Mouse (Mus musculus) MEL (cell line): ENCODE measurements around the gene Ets1. TPM values are rescaled to one million over a fixed set of nuclear protein-coding genes. Genes with fewer than 3 reads are reported as not detected.

ENCODE experiments used
- DNase-seq: peaks from one replicate; pipeline ENCODE4 v3.0.0; 2011; ENCODE audit warnings: low read depth, low spot score
- H3K27ac ChIP-seq: 2 replicates; pipeline ENCODE4 v1.5.1; 2012; ENCODE audit warnings: low read depth, mild to moderate bottlenecking, control low read depth, low read length, moderate library complexity; ENCODE audit not compliant: control insufficient read depth
- H3K27me3 ChIP-seq, 2 experiments: fragments of 150-350 bp in 1 of 2; sonication (generic) in 1 of 2; 2 replicates each; pipeline ENCODE4 v1.6.1; 2012; ENCODE audit warnings: low read length in 2 of 2, mild to moderate bottlenecking in 2 of 2, improper control_type of control experiment in 1 of 2, moderate library complexity in 1 of 2; ENCODE audit not compliant: insufficient read depth in 2 of 2, control insufficient read depth in 1 of 2
- H3K36me3 ChIP-seq, 2 experiments: 2 replicates each; pipeline ENCODE4 v1.6.1; 2012 to 2014; ENCODE audit warnings: low read length in 2 of 2, improper control_type of control experiment in 1 of 2, inconsistent platforms in 1 of 2, mild to moderate bottlenecking in 1 of 2; ENCODE audit not compliant: insufficient read depth in 2 of 2, control insufficient read depth in 1 of 2
- H3K4me1 ChIP-seq, 2 experiments: fragments of 150-350 bp in 1 of 2; sonication (generic) in 1 of 2; 2 replicates each; pipeline ENCODE4 v1.6.1; 2012; ENCODE audit warnings: low read length in 2 of 2, improper control_type of control experiment in 1 of 2, mild to moderate bottlenecking in 1 of 2; ENCODE audit not compliant: insufficient read depth in 2 of 2, control insufficient read depth in 1 of 2
- H3K4me3 ChIP-seq, 2 experiments: fragments of 150-350 bp in 1 of 2; sonication (generic) in 1 of 2; 2 replicates each; pipeline ENCODE4 v1.5.1; 2012; ENCODE audit warnings: low read depth in 2 of 2, low read length in 2 of 2, mild to moderate bottlenecking in 2 of 2, moderate library complexity in 2 of 2, control low read depth in 1 of 2, improper control_type of control experiment in 1 of 2; ENCODE audit not compliant: control insufficient read depth in 1 of 2, insufficient read depth in 1 of 2
- H3K79me2 ChIP-seq: 2 replicates; pipeline ENCODE4 v1.6.1; 2012; ENCODE audit warnings: mild to moderate bottlenecking, low read length, moderate library complexity; ENCODE audit not compliant: control insufficient read depth, poor library complexity, insufficient read depth
- H3K9ac ChIP-seq: 2 replicates; pipeline ENCODE4 v1.6.1; 2012; ENCODE audit warnings: low read depth, mild to moderate bottlenecking, control low read depth, low read length, moderate library complexity; ENCODE audit not compliant: control insufficient read depth, poor library complexity, severe bottlenecking
- H3K9me3 ChIP-seq: fragments of 150-350 bp; sonication (generic); replicated peaks from 2 replicates; pipeline ENCODE4 v1.6.1; 2012; ENCODE audit warnings: mild to moderate bottlenecking, low read length, improper control_type of control experiment, moderate library complexity; ENCODE audit not compliant: insufficient read depth
- CTCF ChIP-seq, 3 experiments: IDR thresholded peaks in 2 of 3; conservative IDR thresholded peaks in 1 of 3; 2 replicates each; pipeline ENCODE4 v1.5.1; 2011 to 2012; ENCODE audit warnings: low read length in 3 of 3, low read depth in 2 of 3, mild to moderate bottlenecking in 2 of 3, improper control_type of control experiment in 1 of 3, inconsistent platforms in 1 of 3, mixed read lengths in 1 of 3, moderate library complexity in 1 of 3; ENCODE audit not compliant: control insufficient read depth in 1 of 3, insufficient read depth in 1 of 3, poor library complexity in 1 of 3, severe bottlenecking in 1 of 3
- HCFC1 ChIP-seq: IDR thresholded peaks from 2 replicates; pipeline ENCODE4 v1.6.1; 2012; ENCODE audit warnings: low read depth, mild to moderate bottlenecking, inconsistent platforms, low read length, improper control_type of control experiment, moderate library complexity
- MAX ChIP-seq: IDR thresholded peaks from 2 replicates; pipeline ENCODE4 v1.6.1; 2011; ENCODE audit warnings: low read length, improper control_type of control experiment
- POLR2A ChIP-seq, 2 experiments: IDR thresholded peaks; 2 replicates each; pipeline ENCODE4 v1.6.1; 2011 to 2012; ENCODE audit warnings: low read length in 2 of 2, mild to moderate bottlenecking in 2 of 2, control low read depth in 1 of 2, improper control_type of control experiment in 1 of 2, low read depth in 1 of 2, moderate library complexity in 1 of 2; ENCODE audit not compliant: control insufficient read depth in 1 of 2, insufficient read depth in 1 of 2, poor library complexity in 1 of 2
- POLR2AphosphoS2 ChIP-seq: IDR thresholded peaks from 2 replicates; pipeline ENCODE4 v1.6.1; 2011; ENCODE audit warnings: low read length, improper control_type of control experiment
- POLR2AphosphoS5 ChIP-seq: IDR thresholded peaks from 2 replicates; pipeline ENCODE4 v1.6.1; 2012; ENCODE audit warnings: low read depth, borderline replicate concordance, mild to moderate bottlenecking, inconsistent platforms, low read length, moderate library complexity, mixed read lengths
- SMC3 ChIP-seq: IDR thresholded peaks from 2 replicates; pipeline ENCODE4 v1.6.1; 2011; ENCODE audit warnings: low read depth, low read length, improper control_type of control experiment
- TCF12 ChIP-seq: IDR thresholded peaks from 2 replicates; pipeline ENCODE4 v1.6.1; 2014; ENCODE audit warnings: low read depth, mild to moderate bottlenecking, inconsistent platforms, low read length, improper control_type of control experiment, moderate library complexity
- ZKSCAN1 ChIP-seq: IDR thresholded peaks from 2 replicates; pipeline ENCODE4 v1.6.1; 2012; ENCODE audit warnings: low read depth, mild to moderate bottlenecking, inconsistent platforms, low read length, improper control_type of control experiment, moderate library complexity
- polyA plus RNA-seq, 2 experiments: library from polyadenylated mRNA; stranded (reverse) in 1 of 2; unstranded in 1 of 2; fragments of >175 nt in 1 of 2; fragments of >200 nt in 1 of 2; gene quantifications; 2 replicates each; pipeline versions ENCODE4 v1.2.1 to v1.2.4; 2012; ENCODE audit warnings: low replicate concordance in 2 of 2, low read depth in 1 of 2; ENCODE audit not compliant: insufficient read length in 2 of 2, insufficient read depth in 1 of 2, missing spikeins in 1 of 2
- total RNA-seq: library from RNA; depleted of rRNA; stranded (reverse); fragments of 300-350 nt; gene quantifications from 2 replicates; pipeline ENCODE4 v1.2.3, GENCODE M21; 2012; rRNA removed

The Ets1 gene
- total and polyA plus RNA-seq, 3 experiments: 0.10 to 0.19 TPM; not detected in 1

GRCm38 (mm10) chr9:32798171-32798570 is 162.2 kb downstream of the Ets1 start:
- no peak for DNase-seq
- Histone ChIP-seq H3K79me2 (no peaks in the 10 kb centered on the region), H3K4me1 (no peaks in the 10 kb centered on the region), H3K27me3 (peaks cover 0 to 1% of the 10 kb centered on the region in 2 experiments; a peak in 1 of 4 replicates), H3K27ac (no peak overlapping the region), H3K9ac (no peak overlapping the region), H3K4me3 (no peak overlapping the region), H3K9me3 (no peaks in the 10 kb centered on the region), H3K36me3 (no peaks in the 10 kb centered on the region)
- TF ChIP-seq TCF12 (no peak), POLR2AphosphoS2 (no peak)

DNA sequence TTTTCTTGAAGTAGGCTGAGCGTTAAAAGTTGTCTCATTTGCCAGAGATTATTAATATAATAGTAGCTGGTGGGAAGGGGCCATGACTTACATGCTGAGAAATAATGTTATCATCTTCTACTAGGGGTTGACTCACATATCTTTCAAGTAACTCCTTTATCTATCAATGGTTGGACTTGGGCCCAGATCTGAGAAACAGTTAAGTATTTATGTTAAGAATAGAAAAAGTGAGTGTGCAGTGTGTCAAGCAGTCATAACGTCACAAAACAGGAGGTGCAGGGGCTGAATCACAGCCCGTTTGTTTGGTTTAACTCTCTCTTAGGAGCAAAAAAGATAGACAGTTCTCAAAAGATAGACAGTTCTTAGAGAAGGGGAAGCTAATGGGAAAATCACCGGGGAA is 170.1 kb downstream of the Ets1 start:
- no peaks in the 10 kb centered on the region for H3K9me3 ChIP-seq
- H3K36me3 ChIP-seq: no peaks in the 10 kb centered on the region
- no peak overlapping the region for H3K9ac ChIP-seq
- TF ChIP-seq POLR2AphosphoS5 (no peak), ZKSCAN1 (no peak), MAX (no peak), SMC3 (no peak), CTCF (IDR thresholded peaks at IDR 0.05 in 2 of 3, conservative IDR thresholded peaks at IDR 0.05 in 1 of 3; ENCODE audit: control insufficient read depth in 1 of 3, insufficient read depth in 1 of 3, low read depth in 2 of 3, low read length in 3 of 3, poor library complexity in 1 of 3, severe bottlenecking in 1 of 3) (no peak), HCFC1 (no peak), POLR2A (IDR thresholded peaks at IDR 0.05; ENCODE audit: control insufficient read depth in 1 of 2, insufficient read depth in 1 of 2, low read depth in 1 of 2, low read length in 2 of 2, poor library complexity in 1 of 2) (no peak)
- no peaks in the 10 kb centered on the region for H3K4me1 ChIP-seq
- H3K79me2 ChIP-seq: no peaks in the 10 kb centered on the region
- no peak for DNase-seq
- H3K27me3 ChIP-seq: no peaks in the 10 kb centered on the region
- H3K27ac ChIP-seq: no peak overlapping the region
- H3K4me3 ChIP-seq: no peak overlapping the region

Other genes with a start within 250 kb of the Ets1 start
- 22.1 and 24.3 TPM in 2 replicates for gene Fli1, start 93.4 kb upstream of the Ets1 start, total RNA-seq
- gene Fli1, start 93.4 kb upstream of the Ets1 start, polyA plus RNA-seq: 100 to 1,000 TPM in 1 of 2 experiments, 10 to 100 TPM in 1; 13.8 to 171 TPM